Mouse (Mus musculus) liver, postnatal 0 days (tissue): ENCODE measurements around the gene Tec. TPM values are rescaled to one million over a fixed set of nuclear protein-coding genes. Genes with fewer than 3 reads are reported as not detected.
"Not testable (repeated sequence)": the region's sequence is repeated elsewhere in the genome, so short reads cannot be mapped to it uniquely, and the experiment has no call there.

ENCODE experiments used
- ATAC-seq: fragments of 200-750 bp; cut with Nextera tagmentation; 2 replicates; pipeline ENCODE4 v1.8.0; 2017; ENCODE audit warnings: mild to moderate bottlenecking, moderate library complexity
- DNase-seq: peaks from one replicate; pipeline ENCODE4 v3.0.0-alpha.2; 2016
- H3K27ac ChIP-seq: fragments of 300-500 bp; sonication (generic); 2 replicates; pipeline ENCODE4 v1.5.1; 2014; ENCODE audit warnings: antibody characterized with exemption, moderate library complexity, mild to moderate bottlenecking, low read depth
- H3K27me3 ChIP-seq: fragments of 300-500 bp; sonication (generic); 2 replicates; pipeline ENCODE4 v1.6.1; 2014; ENCODE audit warnings: low read length, control low read depth, mixed read lengths; ENCODE audit not compliant: insufficient read depth
- H3K36me3 ChIP-seq: fragments of 300-500 bp; sonication (generic); replicated peaks from 2 replicates; pipeline ENCODE4 v1.6.1; 2014; ENCODE audit warnings: mild to moderate bottlenecking, control low read depth, low read length, moderate library complexity, mixed read lengths; ENCODE audit not compliant: insufficient read depth
- H3K4me1 ChIP-seq: fragments of 300-500 bp; sonication (generic); 2 replicates; pipeline ENCODE4 v1.6.1; 2014; ENCODE audit warnings: antibody characterized with exemption, mild to moderate bottlenecking, control low read depth; ENCODE audit not compliant: insufficient read depth
- H3K4me2 ChIP-seq: fragments of 300-500 bp; sonication (generic); 2 replicates; pipeline ENCODE4 v1.6.1; 2014; ENCODE audit warnings: low read depth, mild to moderate bottlenecking, low read length, moderate library complexity, mixed read lengths
- H3K4me3 ChIP-seq: fragments of 300-500 bp; sonication (generic); 2 replicates; pipeline ENCODE4 v1.5.1; 2014; ENCODE audit warnings: low read depth, low read length
- H3K9ac ChIP-seq: fragments of 300-500 bp; sonication (generic); replicated peaks from 2 replicates; pipeline ENCODE4 v1.6.1; 2014; ENCODE audit warnings: mild to moderate bottlenecking, moderate library complexity
- H3K9me3 ChIP-seq: fragments of 300-500 bp; sonication (generic); 2 replicates; pipeline ENCODE4 v1.6.1; 2016; ENCODE audit warnings: mild to moderate bottlenecking, control low read depth, low read length, mixed read lengths
- CTCF ChIP-seq: sonication (generic); IDR thresholded peaks from 2 replicates; pipeline ENCODE4 v1.5.1; 2016; ENCODE audit warnings: antibody characterized with exemption, low read depth
- EP300 ChIP-seq: IDR thresholded peaks from 2 replicates; pipeline ENCODE4 v1.6.1; 2016; ENCODE audit warnings: antibody characterized with exemption, low read depth, mild to moderate bottlenecking
- WGBS: fragments of 180-500 bp; shearing (Covaris S2); extraction: QIAGEN DNeasy Blood & Tissue Kit; methylation state at CpG from one replicate; pipeline ENCODE4 v1.1.7; 2014; ENCODE audit not compliant: insufficient replicate concordance; 5-methylcytosine and 5-hydroxymethylcytosine counted together
- polyA plus RNA-seq: library from polyadenylated mRNA; unstranded; fragments of >200 nt; fragmentation: Nextera tagmentation; extraction: Ambion mirVana; gene quantifications from 2 replicates; pipeline ENCODE4 v1.2.1, GENCODE M21; 2015

Tec gene
- polyA plus RNA-seq, 1 experiment from 2014 or later = 9.2 TPM

DNA sequence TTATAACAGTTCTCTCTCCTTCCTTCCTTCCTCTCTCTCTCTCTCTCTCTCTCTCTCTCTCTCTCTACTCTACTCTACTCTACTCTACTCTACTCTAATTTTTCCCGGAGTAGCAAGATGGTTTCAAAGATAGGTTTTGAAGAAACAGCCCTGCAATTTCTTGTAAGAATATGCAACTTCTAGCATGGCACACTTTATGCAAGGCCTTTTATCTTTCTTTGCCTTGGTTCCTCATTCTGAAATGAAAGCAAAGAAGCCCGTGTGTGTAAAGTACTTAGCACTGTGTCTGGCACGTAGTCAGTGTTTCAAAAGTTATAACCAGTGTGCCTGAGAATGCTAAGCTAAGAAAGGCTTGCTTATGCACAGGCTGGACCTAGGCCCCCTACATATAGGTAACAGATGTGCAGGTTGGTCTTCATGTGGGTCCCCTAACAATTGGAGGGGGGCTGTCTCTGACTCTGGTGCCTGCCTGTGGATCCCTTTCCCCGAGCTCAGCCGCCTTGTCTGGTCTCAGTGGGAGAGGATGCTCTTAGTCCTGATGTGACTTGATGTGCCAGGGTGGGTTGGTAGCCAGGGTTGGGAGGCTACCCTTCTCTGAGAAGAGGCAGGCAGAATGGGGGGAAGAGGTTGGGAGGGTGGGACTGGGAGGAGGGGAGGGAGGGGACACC, 49.6 kb downstream of the Tec start:
- ATAC-seq (no peak), DNase-seq (no peak)
- no peaks in the 10 kb centered on the region for H3K27me3 ChIP-seq
- WGBS = 41% methylated on average over 5 of the region's 5 CpGs
- no peak for TF ChIP-seq CTCF
- TF ChIP-seq EP300 = no peak
- no peak overlapping the region; the same call in 1 of the 2 replicates for H3K9ac ChIP-seq
- peak overlapping the region; percentile 38; the same call in 1 of the 2 replicates for H3K4me2 ChIP-seq
- H3K4me1 ChIP-seq = peaks cover 19% of the 10 kb centered on the region
- peak overlapping the region; percentile 71 for H3K27ac ChIP-seq
- no peak overlapping the region for H3K4me3 ChIP-seq
- no peaks in the 10 kb centered on the region for H3K9me3 ChIP-seq
- H3K36me3 ChIP-seq = peaks cover 4% of the 10 kb centered on the region

DNA sequence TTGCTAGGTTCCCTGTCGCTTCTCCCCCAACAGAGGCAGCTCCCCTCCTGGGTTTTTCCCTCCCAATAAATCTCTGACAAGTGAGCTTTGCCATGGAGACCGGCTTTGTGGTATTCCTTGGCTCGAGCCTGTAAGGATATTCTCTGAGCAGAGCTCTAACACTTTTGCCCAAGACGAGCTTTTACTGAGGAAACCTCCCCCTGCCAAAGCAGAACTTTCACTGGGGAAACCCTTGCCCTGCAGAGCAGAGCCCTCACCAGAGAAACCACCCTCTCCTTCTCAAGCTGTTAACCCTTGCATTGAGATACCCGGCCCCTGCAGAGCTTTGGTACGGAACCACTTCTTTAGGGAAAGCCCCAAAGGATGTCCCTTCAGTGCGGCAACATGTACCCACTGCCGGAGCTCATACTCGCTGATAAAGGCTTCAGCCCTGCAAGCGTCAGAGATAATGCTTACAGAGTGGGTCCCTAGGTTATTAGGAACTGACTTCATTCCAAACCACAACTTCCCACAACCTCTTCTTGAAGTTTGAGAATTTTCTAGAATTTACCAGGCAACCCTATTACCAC, 50.7 kb downstream of the Tec start:
- Histone ChIP-seq H3K27ac (peak overlapping the region; percentile 18), H3K36me3 (no peaks in the 10 kb centered on the region; the same call in none of the 2 replicates), H3K9me3 (no peaks in the 10 kb centered on the region), H3K4me1 (peaks cover 26% of the 10 kb centered on the region), H3K27me3 (no peaks in the 10 kb centered on the region), H3K4me2 (peak overlapping the region; percentile 58), H3K9ac (peak overlapping the region; percentile 26; the same call in 1 of the 2 replicates), H3K4me3 (0 out of 2 replicates have a peak overlapping the region, but pooled peaks have one; percentile 6)
- no peak for TF ChIP-seq EP300
- TF ChIP-seq CTCF = no peak
- 19% methylated on average over 10 of the region's 10 CpGs for WGBS
- ATAC-seq = no peak
- no peak for DNase-seq

DNA sequence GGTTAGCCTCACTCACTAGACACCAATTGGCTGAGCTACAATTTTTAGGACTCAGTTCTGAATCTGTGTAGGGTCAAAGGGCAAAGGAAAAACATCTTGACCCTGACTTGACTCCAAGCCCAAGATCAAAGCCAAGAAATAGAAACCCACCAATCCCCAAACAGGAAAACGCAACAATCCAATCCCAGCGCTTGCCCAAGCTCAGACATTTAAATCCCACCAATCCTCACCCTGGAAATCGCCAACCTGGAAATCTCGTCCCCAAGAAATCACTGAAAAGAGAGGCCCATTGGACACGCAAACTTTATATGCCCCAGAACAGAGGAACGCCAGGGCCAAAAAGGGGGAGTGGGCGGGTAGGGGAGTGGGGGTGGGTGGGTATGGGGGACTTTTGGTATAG, 51.3 kb downstream of the Tec start:
- H3K9me3 ChIP-seq, DNase-seq, H3K27ac ChIP-seq, H3K9ac ChIP-seq, H3K4me3 ChIP-seq, H3K36me3 ChIP-seq, ATAC-seq, H3K27me3 ChIP-seq, H3K4me2 ChIP-seq: not testable (repeated sequence)
- 82% methylated on average over 7 of the region's 7 CpGs for WGBS
- peaks cover 26% of the 10 kb centered on the region for H3K4me1 ChIP-seq

DNA sequence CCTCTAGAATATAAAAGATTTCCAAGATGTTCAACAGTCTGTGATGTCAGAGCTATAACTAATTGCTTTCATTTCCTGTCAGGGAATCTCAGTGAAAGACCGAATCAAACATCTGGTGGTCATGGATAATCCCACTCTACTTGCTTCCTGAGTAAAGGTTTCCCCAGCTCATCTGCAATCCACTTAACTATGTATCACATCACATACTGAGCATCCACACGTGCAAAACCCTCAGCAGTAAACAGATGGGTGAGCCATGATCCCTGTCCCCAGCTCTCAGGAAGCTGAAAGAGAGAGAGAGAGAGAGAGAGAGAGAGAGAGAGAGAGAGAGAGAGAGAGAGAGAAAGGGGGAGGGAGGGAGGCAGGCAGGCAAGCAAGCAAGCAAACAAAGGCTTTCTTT, 51.8 kb downstream of the Tec start:
- H3K9me3 ChIP-seq = no peaks in the 10 kb centered on the region
- H3K9ac ChIP-seq = no peak overlapping the region
- H3K27ac ChIP-seq = no peak overlapping the region
- WGBS = 33% methylated on average over 2 of the region's 2 CpGs
- DNase-seq (no peak), ATAC-seq (no peak)
- H3K4me1 ChIP-seq = peaks cover 26% of the 10 kb centered on the region
- no peak overlapping the region for H3K4me2 ChIP-seq
- H3K27me3 ChIP-seq = no peaks in the 10 kb centered on the region
- no peak for TF ChIP-seq CTCF
- no peak for TF ChIP-seq EP300
- H3K36me3 ChIP-seq = no peaks in the 10 kb centered on the region; the same call in 1 of the 2 replicates
- no peak overlapping the region for H3K4me3 ChIP-seq

DNA sequence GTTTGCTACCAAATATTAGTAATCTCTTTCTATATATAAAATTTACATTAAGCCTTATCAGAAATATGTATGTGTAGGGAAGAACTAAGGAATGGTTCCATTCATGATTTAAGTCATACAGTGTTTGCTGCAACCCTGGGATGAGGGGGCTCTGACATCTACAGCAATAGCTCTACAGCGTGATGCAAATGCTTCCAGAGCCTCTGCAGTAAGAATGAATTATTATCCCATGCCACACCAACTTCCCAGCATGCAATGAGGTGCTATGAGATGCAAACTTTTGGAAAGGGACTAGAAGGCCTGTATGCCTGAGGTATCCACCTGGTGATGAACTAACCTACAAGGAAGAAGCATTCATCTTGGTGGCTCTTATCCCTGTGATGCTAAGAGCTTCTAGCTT, 52.2 kb downstream of the Tec start:
- ATAC-seq (no peak), DNase-seq (no peak)
- Histone ChIP-seq H3K27ac (no peak overlapping the region), H3K4me1 (peaks cover 24% of the 10 kb centered on the region), H3K36me3 (no peaks in the 10 kb centered on the region; the same call in 1 of the 2 replicates), H3K4me2 (no peak overlapping the region), H3K4me3 (no peak overlapping the region), H3K9ac (no peak overlapping the region), H3K9me3 (no peaks in the 10 kb centered on the region), H3K27me3 (no peaks in the 10 kb centered on the region)
- TF ChIP-seq EP300 (no peak), CTCF (no peak)
- WGBS = 75% methylated on average over 1 of the region's 1 CpGs

DNA sequence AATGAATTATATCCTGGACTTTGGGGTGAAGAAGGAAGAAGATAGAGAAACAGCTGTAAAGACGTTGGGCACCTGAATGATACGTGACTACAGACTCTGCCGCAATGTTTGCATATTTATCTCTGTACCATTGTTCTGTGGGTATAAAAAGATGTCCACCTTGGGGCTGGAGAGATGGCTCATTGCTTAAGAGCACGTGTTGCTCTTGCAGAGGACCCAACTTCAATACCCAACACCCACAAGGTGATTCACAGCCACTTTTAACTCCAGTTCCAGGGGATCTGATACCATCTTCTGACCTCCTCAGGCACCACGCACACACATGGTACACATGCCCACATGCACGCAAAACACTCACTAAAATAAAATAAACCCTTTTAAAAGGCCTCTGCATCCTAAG, 52.9 kb downstream of the Tec start:
- Histone ChIP-seq H3K9ac (no peak overlapping the region), H3K27ac (no peak overlapping the region), H3K27me3 (no peaks in the 10 kb centered on the region), H3K36me3 (no peaks in the 10 kb centered on the region; the same call in 1 of the 2 replicates), H3K4me1 (peaks cover 21% of the 10 kb centered on the region), H3K4me3 (no peak overlapping the region), H3K4me2 (no peak overlapping the region), H3K9me3 (no peaks in the 10 kb centered on the region)
- TF ChIP-seq CTCF (no peak), EP300 (no peak)
- WGBS = 80% methylated on average over 6 of the region's 6 CpGs
- no peak for DNase-seq
- ATAC-seq = no peak
